Comparison of ENCODE assay signal across 8 mouse cellular contexts in genomic region chr17:88258361-88258796, GRCm38 (mm10).
DNase-seq lines count a peak whose midpoint lies in the region; ATAC-seq and TF ChIP-seq lines count a peak whose summit lies in the region.

No protein-coding gene starts in this region.

- H3K4me2 ChIP-seq in lung, embryonic 14.5 days, result 0 out of 2 replicates have a peak overlapping the region, but pooled peaks have one; percentile 10
- H3K4me2 ChIP-seq in forebrain, embryonic 16.5 days (ENCODE audit: low read length), result no peak overlapping the region

- 0 out of 2 replicates have a peak, but pooled peaks have one; percentile 14 for TF ChIP-seq CTCF in cerebellum, adult 2 months (IDR thresholded peaks at IDR 0.05; ENCODE audit: borderline replicate concordance, insufficient read depth, low read depth, low read length)
- peak; percentile 57 for TF ChIP-seq CTCF in lung, embryonic 14.5 days (IDR thresholded peaks at IDR 0.05; ENCODE audit: low read depth)

- ATAC-seq in lung, embryonic 14.5 days (ENCODE audit: insufficient read depth), result no peak
- ATAC-seq in forebrain, embryonic 16.5 days, result no peak

- H3K4me3 ChIP-seq in cerebellum, adult 2 months (replicated peaks; ENCODE audit: insufficient read depth, low read depth, low read length), result no peak overlapping the region
- no peak overlapping the region for H3K4me3 ChIP-seq in lung, embryonic 14.5 days (ENCODE audit: low read depth, low read length)
- H3K4me3 ChIP-seq in forebrain, embryonic 16.5 days (replicated peaks; ENCODE audit: low read length), result no peak overlapping the region

- WGBS in cerebellum, adult 2 months, result 87% methylated on average over 11 of the region's 11 CpGs
- 51% methylated on average over 11 of the region's 11 CpGs for WGBS in lung, embryonic 14.5 days
- WGBS in forebrain, embryonic 16.5 days, result 87% methylated on average over 11 of the region's 11 CpGs

- no peak overlapping the region for H3K27ac ChIP-seq in cerebellum, adult 2 months (ENCODE audit: insufficient read depth, low read length)
- H3K27ac ChIP-seq in lung, embryonic 14.5 days (ENCODE audit: low read depth), result peak overlapping the region; percentile 33; the same call in 1 of the 2 replicates
- no peak overlapping the region for H3K27ac ChIP-seq in forebrain, embryonic 16.5 days (ENCODE audit: low read length)

- no peaks in the 10 kb centered on the region for H3K27me3 ChIP-seq in cerebellum, adult 2 months (ENCODE audit: control insufficient read depth, insufficient read depth, low read length)
- H3K27me3 ChIP-seq in lung, embryonic 14.5 days (ENCODE audit: insufficient read depth, low read length), result no peaks in the 10 kb centered on the region
- no peaks in the 10 kb centered on the region for H3K27me3 ChIP-seq in forebrain, embryonic 16.5 days (replicated peaks; ENCODE audit: control insufficient read depth, insufficient read depth, low read length)

- H3K36me3 ChIP-seq in lung, embryonic 14.5 days (ENCODE audit: insufficient read depth), result no peaks in the 10 kb centered on the region
- H3K36me3 ChIP-seq in forebrain, embryonic 16.5 days (ENCODE audit: control insufficient read depth, insufficient read depth), result no peaks in the 10 kb centered on the region

- no peak for DNase-seq in cerebellum, adult 2 months
- DNase-seq in cerebellum, postnatal 14 days, result no peak
- peak; percentile 78 for DNase-seq in CD4-positive helper T cell, adult 2 months (ENCODE audit: low read depth, low spot score)
- DNase-seq in heart, adult 8-10 months (ENCODE audit: low spot score), result peak; percentile 40
- DNase-seq in lung, embryonic 14.5 days, result peak; percentile 55
- DNase-seq in thymus, postnatal 36 days, result peak; percentile 43 to 50
- DNase-seq in gastrocnemius, postnatal 4 days (ENCODE audit: low spot score in 2 of 2), result no peak

- peaks cover 10% of the 10 kb centered on the region for H3K4me1 ChIP-seq in cerebellum, adult 2 months (ENCODE audit: control insufficient read depth, insufficient read depth, low read length)
- peaks cover 8% of the 10 kb centered on the region; the same call in 1 of the 2 replicates for H3K4me1 ChIP-seq in lung, embryonic 14.5 days (ENCODE audit: insufficient read depth)
- peaks cover 18% of the 10 kb centered on the region for H3K4me1 ChIP-seq in forebrain, embryonic 16.5 days (replicated peaks; ENCODE audit: control insufficient read depth, insufficient read depth, low read length)

- no peaks in the 10 kb centered on the region for H3K9me3 ChIP-seq in lung, embryonic 14.5 days (ENCODE audit: low read depth, low read length)
- no peaks in the 10 kb centered on the region for H3K9me3 ChIP-seq in forebrain, embryonic 16.5 days (ENCODE audit: control insufficient read depth, low read length)

- TF ChIP-seq POLR2A in cerebellum, adult 2 months (IDR thresholded peaks at IDR 0.05; ENCODE audit: borderline replicate concordance, insufficient read depth, low read length), result no peak

- H3K9ac ChIP-seq in lung, embryonic 14.5 days, result no peak overlapping the region
- H3K9ac ChIP-seq in forebrain, embryonic 16.5 days (replicated peaks; ENCODE audit: low read depth, low read length), result no peak overlapping the region

Comparison
In these comparisons a context has a peak if more than half of its experiments do, and no peak if none do; other contexts are left out.
1. DNase-seq: peak in CD4-positive helper T cell, adult 2 months (single experiment), heart, adult 8-10 months (single experiment), lung, embryonic 14.5 days (single experiment) and thymus, postnatal 36 days (2 of 2); none in cerebellum, adult 2 months (0 of 2), cerebellum, postnatal 14 days (0 of 2) and gastrocnemius, postnatal 4 days (0 of 2).